Mouse (Mus musculus): ENCODE measurements around the gene Dpy19l3. TPM values are rescaled to one million over a fixed set of nuclear protein-coding genes. Genes with fewer than 3 reads are reported as not detected.

Dpy19l3 gene
- total and polyA plus RNA-seq, 2 experiments from 2014 or later, result 36.9 to 52.7 TPM

DNA sequence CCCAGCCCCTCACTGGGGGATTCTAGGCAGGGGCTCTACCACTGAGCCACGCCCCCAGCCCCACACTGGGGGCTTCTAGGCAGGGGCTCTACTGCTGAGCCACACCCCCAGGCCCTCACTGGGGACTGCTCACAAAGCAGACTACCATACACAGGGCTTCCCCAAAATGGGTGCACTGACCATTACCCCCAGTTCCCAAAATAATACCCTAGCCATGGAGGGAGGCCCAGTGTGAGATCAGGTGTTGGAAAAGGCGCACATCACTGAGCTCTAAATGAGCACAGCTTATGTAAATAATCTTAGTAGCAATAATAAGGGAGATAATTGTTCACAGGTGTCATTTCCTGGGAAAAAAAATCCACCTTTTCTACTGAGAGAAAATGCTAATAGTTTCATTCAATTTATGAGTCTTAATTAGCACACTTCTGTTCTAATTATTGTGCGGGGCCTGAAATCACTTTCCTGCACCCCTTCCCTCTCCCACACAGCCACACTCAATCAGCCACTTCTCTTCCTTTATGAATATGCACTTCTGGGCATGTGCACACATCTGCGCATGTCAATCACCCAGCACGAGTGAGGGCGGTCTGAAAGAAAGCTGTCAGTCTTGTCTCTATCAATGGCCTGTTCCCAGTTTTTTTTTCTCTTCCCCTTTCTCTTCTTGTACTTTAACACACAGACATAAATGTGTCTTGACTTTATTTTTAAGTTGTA is 70.7 kb downstream of the Dpy19l3 start:
- ATAC-seq (ENCODE audit: low FRiP score), result no peak
- peak; percentile 28 for DNase-seq (ENCODE audit: low spot score)
- no peak overlapping the region for H3K9ac ChIP-seq (replicated peaks; ENCODE audit: low read length, poor library complexity, severe bottlenecking)
- 54% methylated on average over 6 of the region's 6 CpGs for WGBS
- no peak for TF ChIP-seq CTCF (IDR thresholded peaks at IDR 0.05)
- H3K36me3 ChIP-seq (ENCODE audit: insufficient read depth, low read length), result no peaks in the 10 kb centered on the region
- H3K4me2 ChIP-seq (ENCODE audit: low read depth, low read length, poor library complexity, severe bottlenecking), result no peak overlapping the region
- no peaks in the 10 kb centered on the region for H3K9me3 ChIP-seq (ENCODE audit: low read length)
- no peaks in the 10 kb centered on the region for H3K4me1 ChIP-seq (ENCODE audit: insufficient read depth, low read length)
- no peak overlapping the region for H3K4me3 ChIP-seq (ENCODE audit: low read depth, low read length)
- no peak overlapping the region for H3K27ac ChIP-seq (ENCODE audit: low read depth, low read length)
- H3K27me3 ChIP-seq (ENCODE audit: insufficient read depth, low read length), result no peaks in the 10 kb centered on the region

DNA sequence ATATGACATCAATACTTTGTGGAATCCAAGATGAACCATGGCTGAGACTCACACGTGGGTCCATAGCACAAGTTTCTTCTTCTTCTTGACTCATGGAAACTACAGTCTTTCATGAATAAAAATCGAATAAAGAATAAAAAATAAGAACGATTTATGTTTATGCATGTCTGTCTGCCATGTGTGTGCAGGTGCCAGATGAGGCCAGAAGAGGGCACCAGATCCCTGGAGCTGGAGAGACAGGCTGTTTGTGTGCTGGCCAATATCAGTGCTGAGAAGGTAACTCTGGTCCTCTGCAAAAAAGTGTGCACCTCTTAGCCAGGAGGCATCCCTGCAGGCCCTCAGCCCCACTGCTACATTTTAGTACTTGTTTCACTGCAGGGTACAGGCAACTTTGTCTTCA is 72.7 kb downstream of the Dpy19l3 start:
- no peak for DNase-seq (ENCODE audit: low spot score)
- WGBS, result 82% methylated on average over 3 of the region's 3 CpGs

GRCm38 (mm10) chr7:35678976-35679375 is 75.3 kb downstream of the Dpy19l3 start:
- no peaks in the 10 kb centered on the region for H3K36me3 ChIP-seq (ENCODE audit: insufficient read depth, low read length)
- no peaks in the 10 kb centered on the region for H3K4me1 ChIP-seq (ENCODE audit: insufficient read depth, low read length)
- no peak for DNase-seq (ENCODE audit: low spot score)
- no peak overlapping the region for H3K4me2 ChIP-seq (ENCODE audit: low read depth, low read length, poor library complexity, severe bottlenecking)
- WGBS, result 74% methylated on average over 4 of the region's 4 CpGs
- no peak for TF ChIP-seq CTCF (IDR thresholded peaks at IDR 0.05)
- H3K9me3 ChIP-seq (ENCODE audit: low read length), result no peaks in the 10 kb centered on the region
- no peak overlapping the region for H3K9ac ChIP-seq (replicated peaks; ENCODE audit: low read length, poor library complexity, severe bottlenecking)
- no peak for ATAC-seq (ENCODE audit: low FRiP score)
- H3K27ac ChIP-seq (ENCODE audit: low read depth, low read length), result no peak overlapping the region
- no peak overlapping the region for H3K4me3 ChIP-seq (ENCODE audit: low read depth, low read length)
- no peaks in the 10 kb centered on the region for H3K27me3 ChIP-seq (ENCODE audit: insufficient read depth, low read length)

More for the DNA sequence above, 72.7 kb downstream of the Dpy19l3 start:
- ATAC-seq (ENCODE audit: low FRiP score), result no peak
- H3K9me3 ChIP-seq (ENCODE audit: low read length), result no peaks in the 10 kb centered on the region
- no peaks in the 10 kb centered on the region for H3K36me3 ChIP-seq (ENCODE audit: insufficient read depth, low read length)
- H3K4me1 ChIP-seq (ENCODE audit: insufficient read depth, low read length), result no peaks in the 10 kb centered on the region
- H3K27ac ChIP-seq (ENCODE audit: low read depth, low read length), result no peak overlapping the region
- no peak overlapping the region for H3K4me3 ChIP-seq (ENCODE audit: low read depth, low read length)
- no peak overlapping the region for H3K4me2 ChIP-seq (ENCODE audit: low read depth, low read length, poor library complexity, severe bottlenecking)
- TF ChIP-seq CTCF (IDR thresholded peaks at IDR 0.05), result peak; percentile 58
- H3K9ac ChIP-seq (replicated peaks; ENCODE audit: low read length, poor library complexity, severe bottlenecking), result no peak overlapping the region
- no peaks in the 10 kb centered on the region for H3K27me3 ChIP-seq (ENCODE audit: insufficient read depth, low read length)

DNA sequence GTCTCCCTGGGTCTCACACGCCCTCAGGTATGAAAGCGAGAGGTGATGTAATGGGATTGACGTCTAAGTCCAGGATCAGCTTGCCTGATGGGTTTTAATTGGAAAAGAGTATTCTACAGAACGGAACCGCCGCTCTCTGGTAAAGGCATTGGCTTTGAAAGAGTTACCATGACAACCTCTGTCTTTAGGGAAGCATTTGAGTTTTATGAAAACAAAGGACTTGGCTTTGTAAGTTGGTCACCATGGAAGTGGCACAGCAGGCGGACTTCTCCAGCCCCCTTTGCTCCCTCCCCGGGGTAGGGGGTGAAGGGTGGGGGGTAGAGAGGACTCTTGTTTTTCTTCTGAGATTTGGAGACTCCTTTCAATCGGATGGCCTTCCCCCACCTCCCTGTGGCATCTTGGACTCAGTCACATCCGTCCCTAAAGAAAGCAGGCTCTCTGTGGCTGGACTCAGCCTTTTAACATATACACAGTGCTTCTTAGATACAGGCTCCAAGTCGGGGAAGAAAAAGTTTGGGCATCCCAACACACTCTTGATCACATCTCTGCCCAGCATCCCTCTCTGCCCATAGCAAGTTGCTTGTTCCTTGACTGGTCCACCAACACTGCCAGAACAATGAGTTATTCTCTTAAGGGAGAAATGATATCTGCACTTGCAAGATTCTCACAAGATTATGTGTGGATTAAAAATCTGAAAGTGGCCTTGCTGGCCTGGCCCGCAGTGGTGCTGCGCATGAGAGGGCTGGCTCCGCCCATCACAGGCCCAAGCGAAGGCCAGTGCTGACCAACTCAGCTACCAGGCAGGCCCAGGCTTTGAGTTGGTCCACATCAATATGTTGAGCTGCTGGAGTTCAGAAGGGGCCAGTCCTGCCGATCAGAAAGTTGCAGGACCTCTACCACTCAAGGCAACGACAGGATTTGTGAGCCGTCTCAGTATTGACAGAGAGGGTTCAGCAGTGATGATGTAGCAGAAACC is 85.9 kb downstream of the Dpy19l3 start:
- Histone ChIP-seq H3K27ac (ENCODE audit: low read depth, low read length) (peak overlapping the region; percentile 77), H3K36me3 (ENCODE audit: insufficient read depth, low read length) (no peaks in the 10 kb centered on the region)
- 13% methylated on average over 18 of the region's 18 CpGs for WGBS

GRCm38 (mm10) chr7:35663790-35664376 is 90.4 kb downstream of the Dpy19l3 start:
- H3K27me3 ChIP-seq (ENCODE audit: insufficient read depth, low read length), result no peaks in the 10 kb centered on the region
- H3K4me3 ChIP-seq (ENCODE audit: low read depth, low read length), result no peak overlapping the region
- H3K4me2 ChIP-seq (ENCODE audit: low read depth, low read length, poor library complexity, severe bottlenecking), result no peak overlapping the region
- DNase-seq (ENCODE audit: low spot score) (no peak), ATAC-seq (ENCODE audit: low FRiP score) (no peak)
- H3K36me3 ChIP-seq (ENCODE audit: insufficient read depth, low read length), result no peaks in the 10 kb centered on the region
- TF ChIP-seq CTCF (IDR thresholded peaks at IDR 0.05), result no peak
- peaks cover 7% of the 10 kb centered on the region for H3K4me1 ChIP-seq (ENCODE audit: insufficient read depth, low read length)
- 42% methylated on average over 16 of the region's 16 CpGs for whole genome bisulfite sequencing
- H3K9me3 ChIP-seq (ENCODE audit: low read length), result no peaks in the 10 kb centered on the region
- H3K9ac ChIP-seq (replicated peaks; ENCODE audit: low read length, poor library complexity, severe bottlenecking), result no peak overlapping the region
- H3K27ac ChIP-seq (ENCODE audit: low read depth, low read length), result no peak overlapping the region

More for the DNA sequence above, 85.9 kb downstream of the Dpy19l3 start:
- Histone ChIP-seq H3K9ac (replicated peaks; ENCODE audit: low read length, poor library complexity, severe bottlenecking) (no peak overlapping the region), H3K9me3 (ENCODE audit: low read length) (no peaks in the 10 kb centered on the region), H3K27me3 (ENCODE audit: insufficient read depth, low read length) (no peaks in the 10 kb centered on the region), H3K4me2 (ENCODE audit: low read depth, low read length, poor library complexity, severe bottlenecking) (no peak overlapping the region), H3K4me1 (ENCODE audit: insufficient read depth, low read length) (peaks cover 7% of the 10 kb centered on the region), H3K4me3 (ENCODE audit: low read depth, low read length) (no peak overlapping the region)
- DNase-seq (ENCODE audit: low spot score) (peak; percentile 91), ATAC-seq (ENCODE audit: low FRiP score) (peak; percentile 81)
- TF ChIP-seq CTCF (IDR thresholded peaks at IDR 0.05), result no peak
